Mouse (Mus musculus): ENCODE data around the gene Cfap97. TPM values are rescaled to one million over a fixed set of nuclear protein-coding genes. Genes with fewer than 3 reads are reported as not detected.

Gene Cfap97
- polyA plus RNA-seq, 1 experiment from 2014 or later, result 27.4 TPM

- H3K9ac ChIP-seq, result peak overlapping the region; percentile 73
- no peaks in the 10 kb centered on the region for H3K27me3 ChIP-seq (replicated peaks)
- H3K4me3 ChIP-seq (replicated peaks), result peak overlapping the region; percentile 84
- peak overlapping the region; percentile 84 for H3K27ac ChIP-seq
- peaks cover 9% of the 10 kb centered on the region; the same call in 1 of the 2 replicates for H3K4me1 ChIP-seq
- no peak for ATAC-seq (ENCODE audit: insufficient read depth, low FRiP score, low read depth)
- peak overlapping the region; percentile 81 for H3K4me2 ChIP-seq
- 0% methylated on average over 19 of the region's 25 CpGs for WGBS
- no peaks in the 10 kb centered on the region for H3K9me3 ChIP-seq
- no peaks in the 10 kb centered on the region for H3K36me3 ChIP-seq
Measured at GRCm38 (mm10) chr8:46163870-46164190, 12.3 kb downstream of the Cfap97 start.

GRCm38 (mm10) chr8:46173651-46174050 lies 22.1 kb downstream of the Cfap97 start:
- H3K27me3 ChIP-seq (replicated peaks), result no peaks in the 10 kb centered on the region
- H3K36me3 ChIP-seq, result peaks cover 6% of the 10 kb centered on the region
- no peak overlapping the region for H3K27ac ChIP-seq
- no peak for ATAC-seq (ENCODE audit: insufficient read depth, low FRiP score, low read depth)
- H3K4me1 ChIP-seq, result no peaks in the 10 kb centered on the region
- H3K4me2 ChIP-seq, result no peak overlapping the region
- 74% methylated on average over 2 of the region's 2 CpGs for WGBS
- H3K4me3 ChIP-seq (replicated peaks), result no peak overlapping the region
- H3K9ac ChIP-seq, result no peak overlapping the region
- no peaks in the 10 kb centered on the region for H3K9me3 ChIP-seq

GRCm38 (mm10) chr8:46180136-46180535 lies 28.6 kb downstream of the Cfap97 start:
- H3K9me3 ChIP-seq, result no peaks in the 10 kb centered on the region
- WGBS, result 89% methylated on average over 7 of the region's 7 CpGs
- H3K36me3 ChIP-seq, result no peaks in the 10 kb centered on the region
- no peak overlapping the region for H3K27ac ChIP-seq
- no peak overlapping the region for H3K9ac ChIP-seq
- H3K4me3 ChIP-seq (replicated peaks), result no peak overlapping the region
- H3K4me2 ChIP-seq, result no peak overlapping the region
- H3K27me3 ChIP-seq (replicated peaks), result no peaks in the 10 kb centered on the region
- ATAC-seq (ENCODE audit: insufficient read depth, low FRiP score, low read depth), result no peak
- no peaks in the 10 kb centered on the region for H3K4me1 ChIP-seq

GRCm38 (mm10) chr8:46185361-46185760 lies 33.8 kb downstream of the Cfap97 start:
- no peak overlapping the region for H3K4me3 ChIP-seq (replicated peaks)
- H3K4me1 ChIP-seq, result no peaks in the 10 kb centered on the region
- 10% methylated on average over 2 of the region's 2 CpGs for WGBS
- H3K36me3 ChIP-seq, result 0 out of 2 replicates have a peak, but pooled peaks cover 4% of the 10 kb centered on the region
- ATAC-seq (ENCODE audit: insufficient read depth, low FRiP score, low read depth), result no peak
- no peak overlapping the region for H3K27ac ChIP-seq
- no peak overlapping the region for H3K9ac ChIP-seq
- no peaks in the 10 kb centered on the region for H3K27me3 ChIP-seq (replicated peaks)
- H3K4me2 ChIP-seq, result no peak overlapping the region
- H3K9me3 ChIP-seq, result no peaks in the 10 kb centered on the region

- Histone ChIP-seq H3K9me3 (no peaks in the 10 kb centered on the region), H3K4me1 (no peaks in the 10 kb centered on the region), H3K9ac (no peak overlapping the region), H3K4me2 (no peak overlapping the region), H3K27ac (no peak overlapping the region), H3K27me3 (replicated peaks) (no peaks in the 10 kb centered on the region), H3K36me3 (peaks cover 3% of the 10 kb centered on the region; the same call in 1 of the 2 replicates), H3K4me3 (replicated peaks) (no peak overlapping the region)
- 84% methylated on average over 8 of the region's 8 CpGs for whole genome bisulfite sequencing
- ATAC-seq (ENCODE audit: insufficient read depth, low FRiP score, low read depth), result no peak
Measured at GRCm38 (mm10) chr8:46193100-46193499, 41.5 kb downstream of the Cfap97 start.

GRCm38 (mm10) chr8:46196877-46197276 lies 45.3 kb downstream of the Cfap97 start:
- Histone ChIP-seq H3K36me3 (no peaks in the 10 kb centered on the region; the same call in 1 of the 2 replicates), H3K27me3 (replicated peaks) (no peaks in the 10 kb centered on the region), H3K4me3 (replicated peaks) (no peak overlapping the region), H3K27ac (no peak overlapping the region), H3K4me1 (no peaks in the 10 kb centered on the region), H3K9ac (no peak overlapping the region), H3K9me3 (no peaks in the 10 kb centered on the region), H3K4me2 (no peak overlapping the region)
- no peak for ATAC-seq (ENCODE audit: insufficient read depth, low FRiP score, low read depth)
- 83% methylated on average over 3 of the region's 3 CpGs for whole genome bisulfite sequencing

GRCm38 (mm10) chr8:46197673-46198072 lies 46.1 kb downstream of the Cfap97 start:
- Histone ChIP-seq H3K27ac (no peak overlapping the region), H3K4me3 (replicated peaks) (no peak overlapping the region), H3K4me2 (no peak overlapping the region), H3K9ac (no peak overlapping the region), H3K9me3 (no peaks in the 10 kb centered on the region), H3K36me3 (no peaks in the 10 kb centered on the region; the same call in 1 of the 2 replicates), H3K27me3 (replicated peaks) (no peaks in the 10 kb centered on the region), H3K4me1 (no peaks in the 10 kb centered on the region)
- WGBS, result 82% methylated on average over 5 of the region's 5 CpGs
- ATAC-seq (ENCODE audit: insufficient read depth, low FRiP score, low read depth), result no peak

GRCm38 (mm10) chr8:46202350-46202749 lies 50.8 kb downstream of the Cfap97 start:
- no peak for ATAC-seq (ENCODE audit: insufficient read depth, low FRiP score, low read depth)
- Histone ChIP-seq H3K9ac (no peak overlapping the region), H3K27me3 (replicated peaks) (no peaks in the 10 kb centered on the region), H3K4me2 (no peak overlapping the region), H3K36me3 (peaks cover 20% of the 10 kb centered on the region), H3K27ac (no peak overlapping the region), H3K4me3 (replicated peaks) (no peak overlapping the region), H3K4me1 (no peaks in the 10 kb centered on the region), H3K9me3 (no peaks in the 10 kb centered on the region)
- WGBS, result 88% methylated on average over 6 of the region's 6 CpGs

GRCm38 (mm10) chr8:46204301-46204700 lies 52.7 kb downstream of the Cfap97 start:
- H3K4me2 ChIP-seq, result no peak overlapping the region
- H3K36me3 ChIP-seq, result peaks cover 26% of the 10 kb centered on the region
- peaks cover 12% of the 10 kb centered on the region for H3K4me1 ChIP-seq
- H3K27me3 ChIP-seq (replicated peaks), result no peaks in the 10 kb centered on the region
- H3K27ac ChIP-seq, result no peak overlapping the region
- no peak overlapping the region; the same call in 1 of the 2 replicates for H3K9ac ChIP-seq
- ATAC-seq (ENCODE audit: insufficient read depth, low FRiP score, low read depth), result no peak
- no peak overlapping the region for H3K4me3 ChIP-seq (replicated peaks)
- WGBS, result 86% methylated on average over 3 of the region's 3 CpGs
- H3K9me3 ChIP-seq, result no peaks in the 10 kb centered on the region

- H3K4me3 ChIP-seq (replicated peaks), result no peak overlapping the region
- no peaks in the 10 kb centered on the region for H3K9me3 ChIP-seq
- no peak overlapping the region for H3K27ac ChIP-seq
- no peaks in the 10 kb centered on the region for H3K27me3 ChIP-seq (replicated peaks)
- peaks cover 19% of the 10 kb centered on the region for H3K4me1 ChIP-seq
- H3K36me3 ChIP-seq, result peaks cover 26% of the 10 kb centered on the region
- H3K4me2 ChIP-seq, result no peak overlapping the region
- no peak overlapping the region for H3K9ac ChIP-seq
- ATAC-seq (ENCODE audit: insufficient read depth, low FRiP score, low read depth), result no peak
- WGBS, result 80% methylated on average over 9 of the region's 9 CpGs
Measured at GRCm38 (mm10) chr8:46204974-46205640, 53.5 kb downstream of the Cfap97 start.

- ATAC-seq (ENCODE audit: insufficient read depth, low FRiP score, low read depth), result no peak
- Histone ChIP-seq H3K4me1 (peaks cover 19% of the 10 kb centered on the region), H3K36me3 (peaks cover 26% of the 10 kb centered on the region), H3K9me3 (no peaks in the 10 kb centered on the region), H3K4me2 (no peak overlapping the region), H3K27me3 (replicated peaks) (no peaks in the 10 kb centered on the region), H3K4me3 (replicated peaks) (no peak overlapping the region), H3K9ac (no peak overlapping the region), H3K27ac (no peak overlapping the region)
- 84% methylated on average over 6 of the region's 6 CpGs for WGBS
Measured at GRCm38 (mm10) chr8:46206107-46206506, 54.5 kb downstream of the Cfap97 start.

- Histone ChIP-seq H3K9ac (no peak overlapping the region), H3K36me3 (peaks cover 26% of the 10 kb centered on the region), H3K27me3 (replicated peaks) (no peaks in the 10 kb centered on the region), H3K4me3 (replicated peaks) (peak overlapping the region; percentile 19), H3K4me2 (peak overlapping the region; percentile 75; the same call in 1 of the 2 replicates), H3K27ac (no peak overlapping the region), H3K9me3 (no peaks in the 10 kb centered on the region), H3K4me1 (peaks cover 19% of the 10 kb centered on the region)
- WGBS, result 73% methylated on average over 12 of the region's 12 CpGs
- no peak for ATAC-seq (ENCODE audit: insufficient read depth, low FRiP score, low read depth)
Measured at GRCm38 (mm10) chr8:46208354-46208753, 56.8 kb downstream of the Cfap97 start.

GRCm38 (mm10) chr8:46209057-46209456 lies 57.5 kb downstream of the Cfap97 start:
- Histone ChIP-seq H3K4me1 (peaks cover 19% of the 10 kb centered on the region), H3K36me3 (peaks cover 26% of the 10 kb centered on the region), H3K27me3 (replicated peaks) (no peaks in the 10 kb centered on the region), H3K9me3 (no peaks in the 10 kb centered on the region), H3K4me3 (replicated peaks) (peak overlapping the region; percentile 19), H3K27ac (no peak overlapping the region), H3K9ac (no peak overlapping the region; the same call in 1 of the 2 replicates), H3K4me2 (peak overlapping the region; percentile 75)
- 79% methylated on average over 15 of the region's 15 CpGs for WGBS
- no peak for ATAC-seq (ENCODE audit: insufficient read depth, low FRiP score, low read depth)
